Mouse (Mus musculus): Measurements from ENCODE around the gene Rap1gap2. TPM values are rescaled to one million over a fixed set of nuclear protein-coding genes. Genes with fewer than 3 reads are reported as not detected.

Gene Rap1gap2
- polyA plus RNA-seq, 1 experiment from 2014 or later, result 2.4 TPM

GRCm38 (mm10) chr11:74439202-74439601 is 171.5 kb downstream of the Rap1gap2 start:
- no peak for ATAC-seq (ENCODE audit: borderline replicate concordance, extremely low read depth, low FRiP score, low TSS enrichment)
- WGBS, result 18% methylated on average over 6 of the region's 6 CpGs

GRCm38 (mm10) chr11:74438249-74438648 is 172.5 kb downstream of the Rap1gap2 start:
- Histone ChIP-seq H3K4me1 (no peaks in the 10 kb centered on the region), H3K27ac (no peak overlapping the region), H3K27me3 (no peaks in the 10 kb centered on the region), H3K4me3 (no peak overlapping the region), H3K9ac (no peak overlapping the region), H3K4me2 (no peak overlapping the region), H3K9me3 (no peaks in the 10 kb centered on the region), H3K36me3 (no peaks in the 10 kb centered on the region)
- no peak for ATAC-seq (ENCODE audit: borderline replicate concordance, extremely low read depth, low FRiP score, low TSS enrichment)
- 71% methylated on average over 4 of the region's 4 CpGs for WGBS

More at GRCm38 (mm10) chr11:74439202-74439601, 171.5 kb downstream of the Rap1gap2 start:
- Histone ChIP-seq H3K9ac (no peak overlapping the region), H3K27me3 (no peaks in the 10 kb centered on the region), H3K4me1 (no peaks in the 10 kb centered on the region), H3K27ac (no peak overlapping the region), H3K9me3 (no peaks in the 10 kb centered on the region), H3K36me3 (no peaks in the 10 kb centered on the region), H3K4me3 (no peak overlapping the region), H3K4me2 (no peak overlapping the region)

- Histone ChIP-seq H3K36me3 (no peaks in the 10 kb centered on the region), H3K9me3 (no peaks in the 10 kb centered on the region), H3K9ac (no peak overlapping the region), H3K4me3 (no peak overlapping the region), H3K27ac (no peak overlapping the region), H3K4me1 (no peaks in the 10 kb centered on the region), H3K27me3 (no peaks in the 10 kb centered on the region), H3K4me2 (no peak overlapping the region)
- no peak for ATAC-seq (ENCODE audit: borderline replicate concordance, extremely low read depth, low FRiP score, low TSS enrichment)
- WGBS, result 72% methylated on average over 2 of the region's 2 CpGs
Measured at GRCm38 (mm10) chr11:74435366-74435765, 175.3 kb downstream of the Rap1gap2 start.

- no peaks in the 10 kb centered on the region for H3K4me1 ChIP-seq
- WGBS, result 81% methylated on average over 4 of the region's 4 CpGs
Measured at GRCm38 (mm10) chr11:74433000-74433399, 177.7 kb downstream of the Rap1gap2 start.

GRCm38 (mm10) chr11:74429798-74430529 is 180.8 kb downstream of the Rap1gap2 start:
- Histone ChIP-seq H3K27ac (no peak overlapping the region), H3K4me2 (no peak overlapping the region), H3K4me3 (no peak overlapping the region), H3K4me1 (no peaks in the 10 kb centered on the region), H3K36me3 (no peaks in the 10 kb centered on the region), H3K27me3 (no peaks in the 10 kb centered on the region), H3K9me3 (no peaks in the 10 kb centered on the region), H3K9ac (no peak overlapping the region)
- no peak for ATAC-seq (ENCODE audit: borderline replicate concordance, extremely low read depth, low FRiP score, low TSS enrichment)
- WGBS, result 59% methylated on average over 11 of the region's 11 CpGs

More at GRCm38 (mm10) chr11:74433000-74433399, 177.7 kb downstream of the Rap1gap2 start:
- ATAC-seq (ENCODE audit: borderline replicate concordance, extremely low read depth, low FRiP score, low TSS enrichment), result no peak
- Histone ChIP-seq H3K9me3 (no peaks in the 10 kb centered on the region), H3K9ac (no peak overlapping the region), H3K4me2 (no peak overlapping the region), H3K27ac (no peak overlapping the region), H3K4me3 (no peak overlapping the region), H3K27me3 (no peaks in the 10 kb centered on the region), H3K36me3 (no peaks in the 10 kb centered on the region)

- H3K36me3 ChIP-seq, result no peaks in the 10 kb centered on the region
- ATAC-seq (ENCODE audit: borderline replicate concordance, extremely low read depth, low FRiP score, low TSS enrichment), result no peak
- no peak overlapping the region for H3K27ac ChIP-seq
- H3K9ac ChIP-seq, result no peak overlapping the region
- no peaks in the 10 kb centered on the region for H3K4me1 ChIP-seq
- no peak overlapping the region for H3K4me3 ChIP-seq
- no peaks in the 10 kb centered on the region for H3K27me3 ChIP-seq
- WGBS, result 79% methylated on average over 5 of the region's 5 CpGs
- no peaks in the 10 kb centered on the region for H3K9me3 ChIP-seq
- H3K4me2 ChIP-seq, result no peak overlapping the region
Measured at GRCm38 (mm10) chr11:74426306-74426705, 184.4 kb downstream of the Rap1gap2 start.

GRCm38 (mm10) chr11:74422019-74422418 is 188.7 kb downstream of the Rap1gap2 start:
- Histone ChIP-seq H3K36me3 (no peaks in the 10 kb centered on the region), H3K9ac (no peak overlapping the region), H3K4me1 (no peaks in the 10 kb centered on the region), H3K9me3 (no peaks in the 10 kb centered on the region), H3K4me3 (no peak overlapping the region), H3K27me3 (no peaks in the 10 kb centered on the region), H3K27ac (no peak overlapping the region), H3K4me2 (no peak overlapping the region)
- ATAC-seq (ENCODE audit: borderline replicate concordance, extremely low read depth, low FRiP score, low TSS enrichment), result no peak
- WGBS, result 92% methylated on average over 6 of the region's 6 CpGs

- H3K36me3 ChIP-seq, result no peaks in the 10 kb centered on the region
- WGBS, result 66% methylated on average over 4 of the region's 4 CpGs
Measured at GRCm38 (mm10) chr11:74421151-74421550, 189.6 kb downstream of the Rap1gap2 start.

GRCm38 (mm10) chr11:74419601-74420000 is 191.1 kb downstream of the Rap1gap2 start:
- 66% methylated on average over 4 of the region's 4 CpGs for WGBS
- Histone ChIP-seq H3K4me2 (no peak overlapping the region), H3K4me1 (no peaks in the 10 kb centered on the region), H3K4me3 (no peak overlapping the region), H3K36me3 (no peaks in the 10 kb centered on the region), H3K27ac (no peak overlapping the region), H3K9ac (no peak overlapping the region), H3K27me3 (no peaks in the 10 kb centered on the region), H3K9me3 (no peaks in the 10 kb centered on the region)
- ATAC-seq (ENCODE audit: borderline replicate concordance, extremely low read depth, low FRiP score, low TSS enrichment), result no peak

More at GRCm38 (mm10) chr11:74421151-74421550, 189.6 kb downstream of the Rap1gap2 start:
- Histone ChIP-seq H3K4me1 (no peaks in the 10 kb centered on the region), H3K9ac (no peak overlapping the region), H3K27me3 (no peaks in the 10 kb centered on the region), H3K4me3 (no peak overlapping the region), H3K4me2 (no peak overlapping the region), H3K9me3 (no peaks in the 10 kb centered on the region), H3K27ac (no peak overlapping the region)
- ATAC-seq (ENCODE audit: borderline replicate concordance, extremely low read depth, low FRiP score, low TSS enrichment), result no peak

GRCm38 (mm10) chr11:74415736-74416135 is 195.0 kb downstream of the Rap1gap2 start:
- WGBS, result 68% methylated on average over 12 of the region's 12 CpGs
- no peaks in the 10 kb centered on the region for H3K36me3 ChIP-seq
- no peak overlapping the region for H3K4me2 ChIP-seq
- no peak for ATAC-seq (ENCODE audit: borderline replicate concordance, extremely low read depth, low FRiP score, low TSS enrichment)
- no peaks in the 10 kb centered on the region for H3K9me3 ChIP-seq
- no peaks in the 10 kb centered on the region for H3K27me3 ChIP-seq
- no peak overlapping the region for H3K9ac ChIP-seq
- H3K4me3 ChIP-seq, result no peak overlapping the region
- H3K27ac ChIP-seq, result no peak overlapping the region
- H3K4me1 ChIP-seq, result peaks cover 9% of the 10 kb centered on the region; the same call in 1 of the 2 replicates

GRCm38 (mm10) chr11:74414112-74414511 is 196.6 kb downstream of the Rap1gap2 start:
- no peak overlapping the region for H3K27ac ChIP-seq
- peaks cover 25% of the 10 kb centered on the region for H3K4me1 ChIP-seq
- no peak overlapping the region for H3K4me3 ChIP-seq
- H3K9ac ChIP-seq, result no peak overlapping the region
- H3K27me3 ChIP-seq, result no peaks in the 10 kb centered on the region
- no peak overlapping the region for H3K4me2 ChIP-seq
- 37% methylated on average over 9 of the region's 9 CpGs for WGBS
- H3K36me3 ChIP-seq, result no peaks in the 10 kb centered on the region
- no peak for ATAC-seq (ENCODE audit: borderline replicate concordance, extremely low read depth, low FRiP score, low TSS enrichment)
- no peaks in the 10 kb centered on the region for H3K9me3 ChIP-seq

GRCm38 (mm10) chr11:74413449-74413972 is 197.2 kb downstream of the Rap1gap2 start:
- WGBS, result 50% methylated on average over 3 of the region's 3 CpGs
- no peak for ATAC-seq (ENCODE audit: borderline replicate concordance, extremely low read depth, low FRiP score, low TSS enrichment)
- Histone ChIP-seq H3K4me3 (no peak overlapping the region), H3K4me1 (peaks cover 31% of the 10 kb centered on the region), H3K4me2 (no peak overlapping the region), H3K9ac (no peak overlapping the region), H3K36me3 (no peaks in the 10 kb centered on the region), H3K9me3 (no peaks in the 10 kb centered on the region), H3K27me3 (no peaks in the 10 kb centered on the region), H3K27ac (no peak overlapping the region)
